Mouse (Mus musculus) cortical plate, adult 2 months (tissue): ENCODE results near the gene Slx1b. TPM values are rescaled to one million over a fixed set of nuclear protein-coding genes. Genes with fewer than 3 reads are reported as not detected.
A peak's percentile ranks its signal among the peaks of the same experiment; 100 is the strongest.
"Not testable (repeated sequence)": the region's sequence is repeated elsewhere in the genome, so short reads cannot be mapped to it uniquely, and the experiment has no call there.

ENCODE experiments used
- H3K27ac ChIP-seq: fragments of 200-500 bp; 2 replicates; pipeline ENCODE4 v1.5.1; 2012; ENCODE audit warnings: low read length, control low read depth, inconsistent platforms; ENCODE audit not compliant: insufficient read depth
- H3K4me1 ChIP-seq: fragments of 200-500 bp; 2 replicates; pipeline ENCODE4 v1.6.1; 2011; ENCODE audit warnings: low read length; ENCODE audit not compliant: control insufficient read depth, insufficient read depth
- H3K4me3 ChIP-seq: fragments of 200-500 bp; 2 replicates; pipeline ENCODE4 v1.5.1; 2011; ENCODE audit warnings: mild to moderate bottlenecking, low read length, control low read depth; ENCODE audit not compliant: insufficient read depth
- CTCF ChIP-seq: fragments of 200-500 bp; IDR thresholded peaks from 2 replicates; pipeline ENCODE4 v1.5.1; 2011; ENCODE audit warnings: mild to moderate bottlenecking, control low read depth, low read length; ENCODE audit not compliant: insufficient read depth; ENCODE audit errors: extremely low read depth
- POLR2A ChIP-seq: fragments of 200-500 bp; IDR thresholded peaks from 2 replicates; pipeline ENCODE4 v1.6.1; 2011; ENCODE audit warnings: mild to moderate bottlenecking, low read length, control low read depth; ENCODE audit not compliant: insufficient read depth; ENCODE audit errors: extremely low read depth
- polyA plus RNA-seq: library from polyadenylated mRNA; depleted of rRNA; stranded (reverse); fragments of >200 nt; gene quantifications from 2 replicates; pipeline ENCODE4 v1.2.3, GENCODE M21; 2012; rRNA removed

The Slx1b gene
- 31.2 and 33.8 TPM in 2 replicates for polyA plus RNA-seq

- TF ChIP-seq POLR2A: peak; percentile 62; the same call in 1 of the 2 replicates
- peak; percentile 85 for TF ChIP-seq CTCF
- H3K27ac ChIP-seq: peak within 1 kb of the TSS; percentile 76
- H3K4me1 ChIP-seq: peaks cover 8% of the 10 kb centered on the region; the same call in 1 of the 2 replicates
- peak within 1 kb of the TSS; percentile 74 for H3K4me3 ChIP-seq
These were observed at the start of gene Slx1b for GRCm38 (mm10) chr7:126695631-126696207. TSS of gene Slx1b (minus strand) at chr7:126695784.

- no peak overlapping the region for H3K27ac ChIP-seq
- peaks cover 10% of the 10 kb centered on the region for H3K4me1 ChIP-seq
- no peak overlapping the region for H3K4me3 ChIP-seq
- TF ChIP-seq CTCF (no peak), POLR2A (no peak)
These were observed 46.4 kb upstream of the Slx1b start for GRCm38 (mm10) chr7:126741964-126742482.

DNA sequence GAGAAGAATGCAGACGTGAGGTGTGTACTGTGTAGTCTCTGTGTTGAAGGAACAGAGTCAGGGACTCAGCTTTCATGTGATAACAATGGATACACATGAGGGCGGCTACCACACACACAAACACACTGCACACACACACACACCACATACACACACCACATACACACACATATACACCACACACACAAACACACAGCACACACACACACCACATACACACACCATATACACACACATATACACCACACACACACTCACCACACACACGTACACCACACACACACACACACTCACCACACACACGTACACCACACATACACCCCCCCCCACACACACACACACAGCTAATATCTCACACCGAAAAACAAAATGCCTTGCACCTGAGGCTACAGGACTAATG lies 45.9 kb upstream of the Slx1b start:
- no peak overlapping the region for H3K4me3 ChIP-seq
- no peak for TF ChIP-seq POLR2A
- no peak for TF ChIP-seq CTCF
- no peak overlapping the region for H3K27ac ChIP-seq
- peaks cover 10% of the 10 kb centered on the region for H3K4me1 ChIP-seq

DNA sequence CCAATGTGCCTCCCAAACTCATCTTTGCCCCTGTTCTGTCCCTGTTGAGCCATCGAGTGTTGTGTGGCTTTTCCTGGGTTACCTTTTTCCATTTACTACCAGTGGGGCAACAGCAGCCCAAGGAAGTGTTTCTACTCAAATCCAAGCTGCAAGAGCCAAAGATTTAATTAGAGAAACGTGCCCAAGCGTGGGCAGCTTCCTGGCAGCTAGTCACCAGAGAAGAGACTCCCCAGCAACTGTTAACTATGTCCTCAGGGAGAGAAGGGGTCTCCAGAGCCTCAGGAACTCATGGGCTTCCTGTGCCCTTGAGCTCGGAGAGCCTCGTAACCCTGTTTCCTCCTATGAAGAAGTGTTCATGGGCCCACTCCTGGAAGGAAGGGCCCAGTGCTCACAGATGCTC lies 45.4 kb upstream of the Slx1b start:
- Histone ChIP-seq H3K27ac (no peak overlapping the region), H3K4me3 (no peak overlapping the region), H3K4me1 (peaks cover 10% of the 10 kb centered on the region)
- TF ChIP-seq CTCF: no peak

- TF ChIP-seq POLR2A (no peak), CTCF (no peak)
- H3K4me1 ChIP-seq: peaks cover 10% of the 10 kb centered on the region
- no peak overlapping the region for H3K4me3 ChIP-seq
- H3K27ac ChIP-seq: 0 out of 2 replicates have a peak overlapping the region, but pooled peaks have one; percentile 15
These were observed 44.6 kb upstream of the Slx1b start for GRCm38 (mm10) chr7:126740132-126740735.

DNA sequence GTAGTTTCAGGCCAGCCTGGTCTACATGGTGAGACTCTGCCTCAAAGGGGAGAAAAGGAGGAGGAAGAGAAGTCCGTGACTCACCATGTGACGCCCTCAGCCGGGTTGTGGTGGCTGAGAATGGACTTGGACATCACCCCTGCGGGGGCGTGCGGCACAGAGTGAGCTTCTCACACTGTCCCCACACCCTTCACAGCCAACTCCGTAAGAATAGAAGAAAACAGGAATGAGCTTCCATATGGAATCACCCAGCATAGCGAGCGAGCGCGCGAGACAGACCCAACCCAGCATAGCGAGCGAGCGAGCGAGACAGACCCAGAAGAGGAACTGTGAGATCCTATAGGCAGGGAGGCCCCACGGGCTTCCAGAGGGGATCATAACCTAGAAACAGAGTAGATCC lies 44.0 kb upstream of the Slx1b start:
- Histone ChIP-seq H3K4me3 (no peak overlapping the region), H3K4me1 (peaks cover 10% of the 10 kb centered on the region), H3K27ac (0 out of 2 replicates have a peak overlapping the region, but pooled peaks have one; percentile 15)
- no peak for TF ChIP-seq POLR2A
- no peak for TF ChIP-seq CTCF

DNA sequence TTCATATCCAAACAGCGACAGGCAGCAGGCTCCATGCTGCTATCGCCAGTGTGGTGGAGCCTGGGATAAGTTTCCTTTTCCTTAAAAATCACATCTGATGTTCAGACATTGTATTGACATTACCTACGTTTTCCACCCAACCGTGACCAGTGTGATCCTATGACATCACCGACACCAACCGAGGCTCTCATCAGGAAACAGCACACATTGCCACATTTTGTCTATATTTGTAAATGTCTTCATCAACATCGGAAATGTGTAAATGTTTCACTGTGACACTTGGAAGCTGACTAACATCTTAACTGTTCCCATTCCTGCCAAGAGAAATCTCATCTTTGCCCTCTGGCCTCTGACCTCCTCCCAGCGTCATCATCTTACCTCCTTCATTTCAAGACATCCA lies 40.5 kb upstream of the Slx1b start:
- Histone ChIP-seq H3K27ac (no peak overlapping the region), H3K4me1 (peaks cover 9% of the 10 kb centered on the region), H3K4me3 (no peak overlapping the region)
- TF ChIP-seq POLR2A: no peak
- TF ChIP-seq CTCF: no peak

DNA sequence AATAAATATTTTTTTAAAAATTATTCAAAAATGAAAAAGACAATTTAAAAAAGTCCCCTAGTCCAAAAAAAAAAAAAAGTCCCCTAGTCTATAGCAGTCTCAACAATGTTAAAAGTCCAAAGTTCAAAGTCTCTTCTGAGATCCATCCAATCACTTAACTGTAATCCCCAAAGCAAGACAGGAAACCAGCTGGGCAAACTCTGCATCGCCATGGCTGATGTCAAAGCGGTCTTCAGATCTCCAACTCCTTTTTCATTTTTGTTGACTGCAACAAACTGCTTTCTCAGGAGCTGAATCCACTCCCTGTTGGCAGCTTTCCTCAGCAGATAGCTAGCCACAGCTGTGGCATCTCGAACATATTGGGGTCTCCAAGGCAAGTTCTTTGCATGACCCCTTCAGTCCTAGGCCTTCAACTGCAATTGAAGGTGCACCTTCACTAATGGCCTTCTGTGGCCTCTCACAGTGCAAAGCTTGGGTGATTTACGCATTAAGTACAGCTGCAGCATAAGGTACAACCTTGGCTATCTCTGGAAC lies 34.7 kb upstream of the Slx1b start:
- not testable (repeated sequence) for H3K4me3 ChIP-seq, H3K27ac ChIP-seq, H3K4me1 ChIP-seq

GRCm38 (mm10) chr7:126725667-126726066 lies 30.1 kb upstream of the Slx1b start:
- Histone ChIP-seq H3K27ac (no peak overlapping the region), H3K4me1 (no peaks in the 10 kb centered on the region), H3K4me3 (no peak overlapping the region)
- TF ChIP-seq CTCF (no peak), POLR2A (no peak)

GRCm38 (mm10) chr7:126725077-126725476 lies 29.5 kb upstream of the Slx1b start:
- Histone ChIP-seq H3K4me3 (no peak overlapping the region), H3K4me1 (no peaks in the 10 kb centered on the region), H3K27ac (no peak overlapping the region)
- TF ChIP-seq POLR2A (no peak), CTCF (no peak)
